ENCODE assay signal across 26 mouse cellular contexts in genomic region chr8:77496253-77496652, GRCm38 (mm10). TPM values are rescaled to one million over a fixed set of nuclear protein-coding genes. Genes with fewer than 3 reads are reported as not detected.
DNase-seq lines count a peak whose midpoint lies in the region; ATAC-seq and TF ChIP-seq lines count a peak whose summit lies in the region.
"Had no signal": no experiment of that assay in that cellular context is flagged by ENCODE, and none has a peak within 500 bp of the region (broad histone marks: within the 10 kb centered on the region; RNA-seq: fewer than 3 reads in every experiment).

No protein-coding gene starts in this region.

- H3K27ac ChIP-seq in heart, adult 2 months: peak overlapping the region; percentile 54
- 0 out of 2 replicates have a peak overlapping the region, but pooled peaks have one; percentile 13 for H3K27ac ChIP-seq in intestine, embryonic 15.5 days
- no peak overlapping the region for H3K27ac ChIP-seq in intestine, embryonic 16.5 days (ENCODE audit: low read length)
- H3K27ac ChIP-seq in macrophage: peak overlapping the region; percentile 62
- no peak overlapping the region for H3K27ac ChIP-seq in liver, postnatal 0 days (ENCODE audit: low read depth)
- H3K27ac ChIP-seq: embryonic facial prominence, embryonic 10.5 days; hindbrain, embryonic 14.5 days; liver, embryonic 15.5 days had no signal

- TF ChIP-seq EP300 in heart, adult 2 months (IDR thresholded peaks at IDR 0.05; ENCODE audit: insufficient read depth, low read depth, low read length): no peak
- no peak for TF ChIP-seq EP300 in liver, postnatal 0 days (IDR thresholded peaks at IDR 0.05; ENCODE audit: low read depth)

- H3K9ac ChIP-seq in heart, adult 2 months (ENCODE audit: low read depth, low read length): no peak overlapping the region
- H3K9ac ChIP-seq in intestine, embryonic 15.5 days: no peak overlapping the region
- H3K9ac ChIP-seq in intestine, embryonic 16.5 days (ENCODE audit: low read depth, low read length): no peak overlapping the region
- H3K9ac ChIP-seq in liver, postnatal 0 days (replicated peaks): no peak overlapping the region
- H3K9ac ChIP-seq: hindbrain, embryonic 14.5 days; liver, embryonic 15.5 days had no signal

- no peaks in the 10 kb centered on the region for H3K27me3 ChIP-seq in heart, adult 2 months (ENCODE audit: control insufficient read depth, insufficient read depth, low read length)
- H3K27me3 ChIP-seq in intestine, embryonic 15.5 days (replicated peaks): no peaks in the 10 kb centered on the region
- no peaks in the 10 kb centered on the region for H3K27me3 ChIP-seq in intestine, embryonic 16.5 days (replicated peaks; ENCODE audit: control insufficient read depth, insufficient read depth, low read length)
- H3K27me3 ChIP-seq in liver, postnatal 0 days (ENCODE audit: insufficient read depth, low read length): no peaks in the 10 kb centered on the region
- H3K27me3 ChIP-seq: CH12.LX; liver, embryonic 15.5 days had no signal

- WGBS in heart, adult 2 months: 72% methylated on average over 1 of the region's 1 CpGs
- 84% methylated on average over 1 of the region's 1 CpGs for WGBS in intestine, embryonic 15.5 days
- WGBS in intestine, embryonic 16.5 days: 83% methylated on average over 1 of the region's 1 CpGs
- 38% methylated on average over 1 of the region's 1 CpGs for WGBS in macrophage (ENCODE audit: missing documents)
- 43% methylated on average over 1 of the region's 1 CpGs for WGBS in liver, postnatal 0 days (ENCODE audit: insufficient replicate concordance)

- H3K36me3 ChIP-seq in heart, adult 2 months (ENCODE audit: control insufficient read depth, insufficient read depth, low read length): no peaks in the 10 kb centered on the region; the same call in none of the 2 replicates
- H3K36me3 ChIP-seq in intestine, embryonic 15.5 days: no peaks in the 10 kb centered on the region
- no peaks in the 10 kb centered on the region for H3K36me3 ChIP-seq in intestine, embryonic 16.5 days (ENCODE audit: control insufficient read depth, insufficient read depth, low read length)
- H3K36me3 ChIP-seq in macrophage (ENCODE audit: inconsistent target): no peaks in the 10 kb centered on the region
- H3K36me3 ChIP-seq in liver, postnatal 0 days (replicated peaks; ENCODE audit: insufficient read depth, low read length): no peaks in the 10 kb centered on the region
- H3K36me3 ChIP-seq: embryonic facial prominence, embryonic 10.5 days; liver, embryonic 15.5 days had no signal

- no peak overlapping the region for H3K4me3 ChIP-seq in heart, adult 2 months
- no peak overlapping the region for H3K4me3 ChIP-seq in intestine, embryonic 15.5 days (replicated peaks)
- no peak overlapping the region for H3K4me3 ChIP-seq in intestine, embryonic 16.5 days (ENCODE audit: low read length)
- H3K4me3 ChIP-seq in macrophage (ENCODE audit: inconsistent target): no peak overlapping the region
- no peak overlapping the region for H3K4me3 ChIP-seq in liver, postnatal 0 days (ENCODE audit: low read depth, low read length)
- H3K4me3 ChIP-seq: embryonic facial prominence, embryonic 10.5 days; liver, embryonic 15.5 days had no signal

- no peak for TF ChIP-seq POLR2A in heart, adult 2 months (IDR thresholded peaks at IDR 0.05; ENCODE audit: insufficient read depth, low read depth, low read length)

- no peak for DNase-seq in heart, adult 2 months
- DNase-seq in heart, postnatal 14 days: no peak
- no peak for DNase-seq in liver, postnatal 0 days
- no peak for DNase-seq in thymus, postnatal 0 days (ENCODE audit: low spot score)
- DNase-seq: adrenal gland, postnatal 10 days; B cell, adult 2 months; cerebellum, adult 8-10 months; gastrocnemius, postnatal 14 days; kidney, adult 8-10 months; kidney, postnatal 10 days; left cerebral cortex, postnatal 4 days; liver; midbrain, embryonic 14.5 days; thymus, adult 18-20 months; thymus, postnatal 4 days had no signal

- peaks cover 24% of the 10 kb centered on the region for H3K4me1 ChIP-seq in heart, adult 2 months (ENCODE audit: control insufficient read depth, insufficient read depth, low read length)
- peaks cover 15% of the 10 kb centered on the region for H3K4me1 ChIP-seq in intestine, embryonic 15.5 days (replicated peaks)
- H3K4me1 ChIP-seq in intestine, embryonic 16.5 days (ENCODE audit: control insufficient read depth, insufficient read depth, low read length): peaks cover 24% of the 10 kb centered on the region
- H3K4me1 ChIP-seq in liver, postnatal 0 days (ENCODE audit: insufficient read depth): peaks cover 11% of the 10 kb centered on the region

- peaks cover 5% of the 10 kb centered on the region; the same call in 1 of the 2 replicates for H3K79me2 ChIP-seq in heart, adult 2 months (replicated peaks; ENCODE audit: control insufficient read depth, insufficient read depth, low read length)
- H3K79me2 ChIP-seq in macrophage (ENCODE audit: inconsistent target): peaks cover 100% of the 10 kb centered on the region

- no peaks in the 10 kb centered on the region for H3K9me3 ChIP-seq in intestine, embryonic 15.5 days
- H3K9me3 ChIP-seq in intestine, embryonic 16.5 days (ENCODE audit: control insufficient read depth, low read length): no peaks in the 10 kb centered on the region
- H3K9me3 ChIP-seq in liver, postnatal 0 days (ENCODE audit: low read length): no peaks in the 10 kb centered on the region
- H3K9me3 ChIP-seq: embryonic facial prominence, embryonic 10.5 days; G1E; liver, embryonic 15.5 days had no signal

- TF ChIP-seq CTCF in heart, adult 2 months (IDR thresholded peaks at IDR 0.05): no peak
- TF ChIP-seq CTCF in liver, postnatal 0 days (IDR thresholded peaks at IDR 0.05; ENCODE audit: low read depth): no peak

- ATAC-seq in intestine, embryonic 15.5 days: no peak
- ATAC-seq in intestine, embryonic 16.5 days: no peak
- no peak for ATAC-seq in liver, postnatal 0 days
- ATAC-seq: activated CD4-positive, CD25-positive, alpha-beta regulatory T cell, adult 4 months; forebrain, embryonic 16.5 days; inflammation-experienced regulatory T-cells, adult 6 months had no signal

- no peak overlapping the region for H3K4me2 ChIP-seq in intestine, embryonic 15.5 days (replicated peaks)
- no peak overlapping the region for H3K4me2 ChIP-seq in intestine, embryonic 16.5 days (ENCODE audit: low read depth, low read length)
- H3K4me2 ChIP-seq in liver, postnatal 0 days (ENCODE audit: low read depth, low read length): no peak overlapping the region
- H3K4me2 ChIP-seq: hindbrain, embryonic 14.5 days; liver, embryonic 15.5 days had no signal

- intact Hi-C loops in heart, adult 2 months (cut with DNase I): no loop called here
- intact Hi-C loops in heart, postnatal 14 days (cut with DNase I): no loop called here

RNA-seq across cellular contexts. Expression of gene Arhgap10, which starts 21.5 kb away (rescaled TPM):
- total RNA-seq in heart, adult 2 months (2021): 10 to 100 TPM; 51.4 to 58.2 TPM
- 22.5 and 29.9 TPM in 2 replicates for polyA plus RNA-seq in heart, adult 2 months (2012; rRNA removed)
- total RNA-seq in heart, postnatal 14 days (2021): 10 to 100 TPM; 48.6 to 52.5 TPM
- polyA plus RNA-seq in intestine, embryonic 15.5 days (2015; fragmentation: Nextera tagmentation; extraction: Ambion mirVana): 25.8 and 30.9 TPM in 2 replicates
- 28.9 and 29.6 TPM in 2 replicates for polyA plus RNA-seq in intestine, embryonic 16.5 days (2015; fragmentation: Nextera tagmentation; extraction: Ambion mirVana)
- 1,000 to 10,000 TPM in 1 of 26 experiments, 100 to 1,000 TPM in 25; 347 to 1,329 (median 426) TPM for total RNA-seq in macrophage (2018; cell fraction: chromatin; rRNA removed)
- total RNA-seq in macrophage (2018; cell fraction: cytosol; rRNA removed): 100 to 1,000 TPM in 2 of 26 experiments, 10 to 100 TPM in 24; 73.8 to 104 (median 89.1) TPM
- total RNA-seq in macrophage (2018; cell fraction: nucleus; rRNA removed): 100 to 1,000 TPM; 123 to 625 (median 180) TPM
- polyA plus RNA-seq in macrophage (2018): 50.4 to 116 TPM (median 74.4 TPM) in 3 replicates
- polyA plus RNA-seq in liver, postnatal 0 days (2015; fragmentation: Nextera tagmentation; extraction: Ambion mirVana): 3.9 and 4.1 TPM in 2 replicates
- polyA plus RNA-seq in thymus, postnatal 0 days (2015; fragmentation: Nextera tagmentation; extraction: Ambion mirVana): 16.5 and 17.8 TPM in 2 replicates

RNA-seq across cellular contexts. Expression of gene Prmt9, which starts 52.9 kb away (rescaled TPM):
- total RNA-seq in heart, adult 2 months (2021): 10 to 100 TPM; 10.2 to 13.1 TPM
- 5.2 and 8.4 TPM in 2 replicates for polyA plus RNA-seq in heart, adult 2 months (2012; rRNA removed)
- 10 to 100 TPM; 14.8 to 15.9 TPM for total RNA-seq in heart, postnatal 14 days (2021)
- polyA plus RNA-seq in intestine, embryonic 15.5 days (2015; fragmentation: Nextera tagmentation; extraction: Ambion mirVana): 16.6 and 16.9 TPM in 2 replicates
- 16.1 and 16.6 TPM in 2 replicates for polyA plus RNA-seq in intestine, embryonic 16.5 days (2015; fragmentation: Nextera tagmentation; extraction: Ambion mirVana)
- 100 to 1,000 TPM in 14 of 26 experiments, 10 to 100 TPM in 12; 28.2 to 133 (median 102) TPM for total RNA-seq in macrophage (2018; cell fraction: chromatin; rRNA removed)
- 10 to 100 TPM; 17.7 to 34.6 (median 23.2) TPM for total RNA-seq in macrophage (2018; cell fraction: cytosol; rRNA removed)
- total RNA-seq in macrophage (2018; cell fraction: nucleus; rRNA removed): 10 to 100 TPM; 22.3 to 72.3 (median 54.1) TPM
- polyA plus RNA-seq in macrophage (2018): 17.9 to 22.7 TPM (median 19.0 TPM) in 3 replicates
- polyA plus RNA-seq in liver, postnatal 0 days (2015; fragmentation: Nextera tagmentation; extraction: Ambion mirVana): 5.7 and 6.3 TPM in 2 replicates
- 23.8 and 25.8 TPM in 2 replicates for polyA plus RNA-seq in thymus, postnatal 0 days (2015; fragmentation: Nextera tagmentation; extraction: Ambion mirVana)

Comparison
In these comparisons a context has a peak if more than half of its experiments do, and no peak if none do; other contexts are left out.
1. H3K27ac ChIP-seq: peak in heart, adult 2 months (single experiment), intestine, embryonic 15.5 days (single experiment) and macrophage (single experiment); none in intestine, embryonic 16.5 days (single experiment) and liver, postnatal 0 days (single experiment).